Mouse (Mus musculus) limb, embryonic 10.5 days (tissue): ENCODE results near the gene Ccdc141. TPM values are rescaled to one million over a fixed set of nuclear protein-coding genes. Genes with fewer than 3 reads are reported as not detected.

Source experiments
- DNase-seq: peaks from one replicate; pipeline ENCODE4 v3.0.0-alpha.2; 2017; ENCODE audit warnings: low spot score
- H3K27ac ChIP-seq: fragments of 300-500 bp; sonication (generic); 2 replicates; pipeline ENCODE4 v1.5.1; 2016; ENCODE audit warnings: mild to moderate bottlenecking
- H3K27me3 ChIP-seq: fragments of 300-500 bp; sonication (generic); 2 replicates; pipeline ENCODE4 v1.6.1; 2016; ENCODE audit warnings: low read depth, mild to moderate bottlenecking; ENCODE audit not compliant: poor library complexity, severe bottlenecking
- H3K36me3 ChIP-seq: fragments of 300-500 bp; sonication (generic); 2 replicates; pipeline ENCODE4 v1.6.1; 2016; ENCODE audit warnings: mild to moderate bottlenecking, moderate library complexity
- H3K4me1 ChIP-seq: fragments of 300-500 bp; sonication (generic); 2 replicates; pipeline ENCODE4 v1.6.1; 2016
- H3K4me3 ChIP-seq: fragments of 300-500 bp; sonication (generic); 2 replicates; pipeline ENCODE4 v1.5.1; 2016; ENCODE audit warnings: mild to moderate bottlenecking, moderate library complexity
- H3K9me3 ChIP-seq: fragments of 300-500 bp; sonication (generic); replicated peaks from 2 replicates; pipeline ENCODE4 v1.6.1; 2016; ENCODE audit warnings: mild to moderate bottlenecking
- WGBS: fragments of 180-500 bp; shearing (Covaris S2); methylation state at CpG from one replicate; pipeline ENCODE4 v1.1.7; 2016; 5-methylcytosine and 5-hydroxymethylcytosine counted together
- polyA plus RNA-seq: library from polyadenylated mRNA; unstranded; fragments of >200 nt; fragmentation: Nextera tagmentation; extraction: Ambion mirVana; gene quantifications from 2 replicates; pipeline ENCODE4 v1.2.1, GENCODE M21; 2016

Ccdc141 gene
- polyA plus RNA-seq, 1 experiment from 2014 or later = 4.4 TPM

- no peak for DNase-seq
- Histone ChIP-seq H3K36me3 (no peaks in the 10 kb centered on the region), H3K27ac (no peak overlapping the region), H3K9me3 (no peaks in the 10 kb centered on the region), H3K4me3 (no peak overlapping the region), H3K27me3 (no peaks in the 10 kb centered on the region), H3K4me1 (0 out of 2 replicates have a peak, but pooled peaks cover 3% of the 10 kb centered on the region)
- WGBS = 89% methylated on average over 8 of the region's 8 CpGs
Observed at GRCm38 (mm10) chr2:77109506-77110123, 60.8 kb downstream of the Ccdc141 start.

GRCm38 (mm10) chr2:77108562-77108961 lies 61.9 kb downstream of the Ccdc141 start:
- no peak for DNase-seq
- Histone ChIP-seq H3K4me1 (no peaks in the 10 kb centered on the region), H3K36me3 (no peaks in the 10 kb centered on the region)

GRCm38 (mm10) chr2:77106150-77106549 lies 64.3 kb downstream of the Ccdc141 start:
- no peaks in the 10 kb centered on the region for H3K4me1 ChIP-seq
- no peaks in the 10 kb centered on the region for H3K27me3 ChIP-seq
- WGBS = 83% methylated on average over 3 of the region's 3 CpGs
- H3K9me3 ChIP-seq = no peaks in the 10 kb centered on the region
- H3K4me3 ChIP-seq = no peak overlapping the region
- no peaks in the 10 kb centered on the region for H3K36me3 ChIP-seq
- no peak overlapping the region for H3K27ac ChIP-seq
- DNase-seq = no peak

More at GRCm38 (mm10) chr2:77108562-77108961, 61.9 kb downstream of the Ccdc141 start:
- no peaks in the 10 kb centered on the region for H3K9me3 ChIP-seq
- no peak overlapping the region for H3K27ac ChIP-seq
- 89% methylated on average over 5 of the region's 5 CpGs for WGBS
- no peak overlapping the region for H3K4me3 ChIP-seq
- no peaks in the 10 kb centered on the region for H3K27me3 ChIP-seq

DNA sequence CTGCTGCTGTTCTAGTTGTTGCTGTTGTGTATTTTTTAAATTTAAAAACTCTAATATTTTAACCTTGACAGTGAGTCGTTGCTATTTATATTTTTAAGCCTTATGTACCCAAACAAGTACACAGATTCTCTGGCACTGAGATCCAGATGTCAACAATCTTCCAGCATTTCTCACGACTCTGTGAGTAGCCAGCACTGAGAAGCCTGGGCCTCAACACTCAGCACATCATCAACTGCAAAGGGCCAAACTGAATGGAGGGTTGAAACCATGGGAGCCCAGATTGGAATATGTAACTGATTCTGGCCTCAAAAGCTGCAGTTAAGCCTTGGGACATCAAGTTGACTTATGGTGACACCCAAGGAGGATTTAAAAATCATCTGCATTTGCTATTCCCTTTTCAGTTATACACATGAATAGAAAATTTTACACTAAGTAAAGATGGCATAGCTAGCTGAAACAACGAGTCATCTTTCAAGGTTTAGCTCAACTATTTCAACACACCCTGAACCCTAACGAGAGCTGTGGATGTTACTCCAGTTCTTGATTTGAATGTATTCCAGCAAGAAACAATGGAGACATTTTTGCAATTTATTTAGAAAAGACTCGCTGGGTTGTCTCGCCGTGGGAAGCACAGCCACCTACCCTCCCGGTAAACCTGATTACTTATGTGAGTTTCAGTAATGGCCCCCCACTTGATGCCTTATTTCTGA lies 65.3 kb downstream of the Ccdc141 start:
- no peaks in the 10 kb centered on the region for H3K27me3 ChIP-seq
- no peak overlapping the region for H3K27ac ChIP-seq
- DNase-seq = no peak
- 90% methylated on average over 8 of the region's 8 CpGs for WGBS
- H3K36me3 ChIP-seq = no peaks in the 10 kb centered on the region
- H3K4me1 ChIP-seq = no peaks in the 10 kb centered on the region
- H3K4me3 ChIP-seq = no peak overlapping the region
- H3K9me3 ChIP-seq = no peaks in the 10 kb centered on the region

DNA sequence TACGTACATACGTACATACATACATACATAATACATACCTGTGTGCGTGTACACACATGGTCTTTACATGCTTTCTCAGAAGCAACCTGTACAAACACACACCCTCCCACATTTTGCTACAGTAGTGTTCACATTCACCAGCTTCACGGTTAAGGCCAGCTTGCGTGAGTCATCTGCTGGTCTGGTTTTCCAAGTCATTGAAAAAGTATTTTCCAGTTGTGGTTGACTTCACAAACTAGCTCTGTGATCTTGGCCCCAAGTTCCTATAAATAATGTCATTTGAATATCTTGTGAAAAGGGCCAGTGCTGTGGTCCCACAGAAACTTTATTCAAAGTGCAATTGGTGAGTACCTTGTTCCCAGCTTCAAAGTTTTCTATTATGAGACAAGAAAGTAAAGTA lies 67.9 kb downstream of the Ccdc141 start:
- no peak for DNase-seq
- H3K27me3 ChIP-seq = no peaks in the 10 kb centered on the region
- H3K36me3 ChIP-seq = no peaks in the 10 kb centered on the region
- 97% methylated on average over 5 of the region's 5 CpGs for WGBS
- no peaks in the 10 kb centered on the region for H3K9me3 ChIP-seq
- H3K4me1 ChIP-seq = no peaks in the 10 kb centered on the region
- no peak overlapping the region for H3K27ac ChIP-seq
- no peak overlapping the region for H3K4me3 ChIP-seq

DNA sequence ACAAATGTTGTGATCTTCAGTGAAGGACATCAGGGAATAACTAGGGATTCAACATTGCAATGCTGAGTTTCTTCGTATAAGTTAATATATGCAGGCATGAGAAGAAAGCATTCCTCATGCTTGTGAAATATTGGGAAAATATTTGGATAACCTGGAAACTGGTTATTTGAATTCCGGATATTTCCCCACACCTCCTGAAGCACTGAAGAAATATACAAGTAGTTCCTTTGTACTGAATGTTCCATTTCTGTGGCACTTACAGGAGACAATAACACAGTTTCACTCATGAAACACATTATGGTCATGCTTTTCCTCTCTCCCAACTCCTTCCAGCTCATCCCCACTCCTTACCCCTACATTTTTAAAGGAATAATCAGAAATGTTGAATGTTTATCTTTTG lies 70.6 kb downstream of the Ccdc141 start:
- no peaks in the 10 kb centered on the region for H3K9me3 ChIP-seq
- no peak for DNase-seq
- no peak overlapping the region for H3K4me3 ChIP-seq
- H3K36me3 ChIP-seq = no peaks in the 10 kb centered on the region
- WGBS = 86% methylated on average over 2 of the region's 2 CpGs
- H3K4me1 ChIP-seq = no peaks in the 10 kb centered on the region
- no peak overlapping the region for H3K27ac ChIP-seq
- H3K27me3 ChIP-seq = no peaks in the 10 kb centered on the region

DNA sequence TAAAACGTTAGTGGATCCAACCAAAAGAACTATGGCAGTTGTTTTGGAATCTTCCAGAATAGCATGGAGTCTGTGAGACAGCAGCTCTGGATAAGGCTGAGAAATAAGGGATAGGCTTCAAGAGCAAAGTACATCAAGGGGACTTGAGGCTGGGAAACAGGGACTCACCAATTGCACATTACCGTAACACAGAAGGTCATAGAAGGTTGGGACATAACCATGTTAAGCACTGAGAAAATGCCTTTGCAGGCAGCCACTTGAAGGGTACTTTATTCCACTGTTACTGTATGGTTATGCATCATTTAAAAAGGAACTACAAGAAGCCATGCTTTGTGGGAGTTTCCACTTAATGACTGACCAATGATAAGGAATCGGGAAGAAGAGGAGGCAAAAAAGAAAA lies 71.7 kb downstream of the Ccdc141 start:
- H3K9me3 ChIP-seq = no peaks in the 10 kb centered on the region
- H3K4me1 ChIP-seq = no peaks in the 10 kb centered on the region
- H3K36me3 ChIP-seq = no peaks in the 10 kb centered on the region
- no peak for DNase-seq
- no peaks in the 10 kb centered on the region for H3K27me3 ChIP-seq
- no peak overlapping the region for H3K27ac ChIP-seq
- 94% methylated on average over 3 of the region's 3 CpGs for WGBS
- H3K4me3 ChIP-seq = no peak overlapping the region

GRCm38 (mm10) chr2:77091749-77092148 lies 78.7 kb downstream of the Ccdc141 start:
- H3K4me3 ChIP-seq = no peak overlapping the region
- no peaks in the 10 kb centered on the region for H3K4me1 ChIP-seq
- no peaks in the 10 kb centered on the region for H3K9me3 ChIP-seq
- no peak for DNase-seq
- 92% methylated on average over 4 of the region's 4 CpGs for WGBS
- H3K36me3 ChIP-seq = no peaks in the 10 kb centered on the region
- no peaks in the 10 kb centered on the region for H3K27me3 ChIP-seq
- no peak overlapping the region for H3K27ac ChIP-seq

DNA sequence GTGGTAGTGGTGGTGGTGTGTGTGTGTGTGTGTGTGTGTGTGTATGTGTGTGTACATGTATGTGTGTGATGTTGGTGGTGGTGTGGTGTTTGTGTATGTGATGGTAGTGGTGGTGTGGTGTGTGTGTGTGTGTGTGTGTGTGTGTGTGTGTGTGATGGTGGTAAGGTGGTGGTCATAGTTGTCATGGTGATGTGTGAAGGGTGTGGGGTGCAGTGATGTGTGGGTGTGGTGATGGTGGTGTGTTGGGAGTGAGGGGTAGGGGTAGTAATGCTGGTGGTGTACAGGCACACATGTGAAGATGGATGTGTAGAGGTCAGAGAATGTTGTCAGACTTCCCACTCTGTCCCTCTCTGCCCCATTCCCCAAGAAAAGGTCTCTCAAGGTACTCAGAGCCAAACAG lies 85.1 kb downstream of the Ccdc141 start:
- Histone ChIP-seq H3K36me3 (no peaks in the 10 kb centered on the region), H3K27ac (no peak overlapping the region), H3K27me3 (no peaks in the 10 kb centered on the region), H3K4me1 (no peaks in the 10 kb centered on the region), H3K9me3 (no peaks in the 10 kb centered on the region), H3K4me3 (no peak overlapping the region)
- no peak for DNase-seq

- no peak overlapping the region for H3K27ac ChIP-seq
- H3K27me3 ChIP-seq = no peaks in the 10 kb centered on the region
- no peak overlapping the region for H3K4me3 ChIP-seq
- H3K36me3 ChIP-seq = no peaks in the 10 kb centered on the region
- DNase-seq = no peak
- H3K9me3 ChIP-seq = no peaks in the 10 kb centered on the region
- no peaks in the 10 kb centered on the region for H3K4me1 ChIP-seq
Observed at GRCm38 (mm10) chr2:77084629-77085028, 85.8 kb downstream of the Ccdc141 start.

DNA sequence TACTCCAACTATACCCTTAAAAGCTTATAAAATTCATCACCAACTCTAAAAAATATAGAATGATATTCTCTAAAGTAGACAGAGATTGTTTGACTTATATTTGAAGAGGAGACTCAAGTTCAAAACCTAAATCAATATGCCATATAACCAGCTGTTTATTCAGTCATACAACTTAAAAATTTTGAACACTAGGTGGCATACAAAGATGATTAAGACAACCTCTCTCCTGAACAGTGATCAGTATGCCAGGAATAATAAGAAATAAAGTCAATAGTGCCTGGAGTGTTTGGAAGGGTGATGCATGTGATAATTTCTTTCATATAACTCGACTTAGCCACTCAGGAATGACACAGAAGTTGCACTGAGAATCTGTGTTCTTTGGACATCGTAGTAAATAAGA lies 89.3 kb downstream of the Ccdc141 start:
- Histone ChIP-seq H3K9me3 (no peaks in the 10 kb centered on the region), H3K27ac (no peak overlapping the region), H3K4me1 (no peaks in the 10 kb centered on the region), H3K27me3 (no peaks in the 10 kb centered on the region), H3K36me3 (no peaks in the 10 kb centered on the region), H3K4me3 (no peak overlapping the region)
- WGBS = 90% methylated on average over 2 of the region's 2 CpGs
- no peak for DNase-seq

DNA sequence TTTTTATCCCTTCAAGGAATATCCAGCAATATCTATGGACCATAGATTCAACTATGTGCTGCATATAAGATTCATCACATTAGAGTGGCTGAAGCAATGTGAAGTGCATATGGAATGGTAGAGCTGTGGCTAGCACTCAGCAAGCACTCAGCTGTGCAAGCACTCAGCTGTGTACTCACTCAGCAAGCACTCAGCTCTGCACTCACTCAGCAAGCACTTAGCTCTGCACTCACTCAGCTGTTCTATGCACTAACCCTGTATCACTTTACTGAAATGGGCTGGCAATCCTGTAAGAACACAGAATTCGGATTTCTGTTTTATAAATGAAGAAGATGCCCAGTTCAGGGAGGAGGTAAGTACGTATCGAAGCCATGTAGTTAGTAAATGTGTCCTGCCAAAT lies 89.8 kb downstream of the Ccdc141 start:
- Histone ChIP-seq H3K36me3 (no peaks in the 10 kb centered on the region), H3K27me3 (no peaks in the 10 kb centered on the region), H3K27ac (no peak overlapping the region), H3K4me1 (no peaks in the 10 kb centered on the region), H3K4me3 (no peak overlapping the region), H3K9me3 (no peaks in the 10 kb centered on the region)
- WGBS = 92% methylated on average over 3 of the region's 3 CpGs
- no peak for DNase-seq

DNA sequence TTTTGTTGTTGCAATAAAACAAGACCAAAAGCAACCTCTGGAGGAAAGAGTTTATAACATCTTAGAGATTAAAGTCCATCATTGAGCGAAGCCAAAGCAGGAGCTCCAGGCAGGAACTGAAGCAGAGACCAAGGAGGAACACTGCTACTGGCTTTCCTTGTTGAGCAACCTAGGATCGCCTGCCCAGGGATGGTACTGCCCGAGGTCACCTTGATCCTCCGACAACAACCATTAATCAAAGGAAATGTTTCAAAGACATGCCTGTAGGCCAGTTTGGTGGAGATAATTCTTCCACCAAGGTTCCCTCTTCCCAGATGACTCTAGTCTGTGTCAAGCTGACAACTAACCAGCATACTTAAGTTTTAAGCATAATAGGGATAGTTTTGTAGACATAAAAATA lies 91.7 kb downstream of the Ccdc141 start:
- Histone ChIP-seq H3K4me3 (no peak overlapping the region), H3K4me1 (no peaks in the 10 kb centered on the region), H3K9me3 (no peaks in the 10 kb centered on the region), H3K36me3 (no peaks in the 10 kb centered on the region), H3K27ac (no peak overlapping the region), H3K27me3 (no peaks in the 10 kb centered on the region)
- DNase-seq = no peak
- 69% methylated on average over 4 of the region's 4 CpGs for WGBS

- DNase-seq = no peak
Observed at GRCm38 (mm10) chr2:77074373-77074772, 96.1 kb downstream of the Ccdc141 start.

More at GRCm38 (mm10) chr2:77074373-77074772, 96.1 kb downstream of the Ccdc141 start:
- Histone ChIP-seq H3K4me1 (no peaks in the 10 kb centered on the region), H3K9me3 (no peaks in the 10 kb centered on the region), H3K36me3 (no peaks in the 10 kb centered on the region), H3K27me3 (no peaks in the 10 kb centered on the region), H3K4me3 (no peak overlapping the region), H3K27ac (no peak overlapping the region)
- WGBS = 67% methylated on average over 6 of the region's 6 CpGs
